Mouse (Mus musculus) erythroblast, embryonic 14.5 days (primary cell): ENCODE results near the gene Tmod2. TPM values are rescaled to one million over a fixed set of nuclear protein-coding genes. Genes with fewer than 3 reads are reported as not detected.

Experiments
- H3K27me3 ChIP-seq: 2 replicates; pipeline ENCODE4 v1.6.1; 2012; ENCODE audit warnings: inconsistent platforms; ENCODE audit not compliant: control insufficient read depth
- H3K36me3 ChIP-seq: 2 replicates; pipeline ENCODE4 v1.6.1; 2012; ENCODE audit warnings: mild to moderate bottlenecking, inconsistent platforms; ENCODE audit not compliant: control insufficient read depth
- H3K4me1 ChIP-seq: 2 replicates; pipeline ENCODE4 v1.6.1; 2012; ENCODE audit warnings: inconsistent platforms; ENCODE audit not compliant: control insufficient read depth
- H3K4me3 ChIP-seq: replicated peaks from 2 replicates; pipeline ENCODE3; 2012; ENCODE audit warnings: moderate library complexity, mild to moderate bottlenecking, inconsistent platforms
- H3K9me3 ChIP-seq: 2 replicates; pipeline ENCODE4 v1.6.1; 2012; ENCODE audit warnings: low read length, inconsistent platforms, mixed read lengths; ENCODE audit not compliant: control insufficient read depth
- GATA1 ChIP-seq: IDR thresholded peaks from 2 replicates; pipeline ENCODE4 v1.6.1; 2012; ENCODE audit warnings: low read length, inconsistent platforms, mixed read lengths
- TAL1 ChIP-seq: IDR thresholded peaks from 3 replicates; pipeline ENCODE4 v1.6.1; 2012; ENCODE audit warnings: low read length, inconsistent platforms, mixed read lengths
- polyA plus RNA-seq: library from polyadenylated mRNA; stranded (reverse); fragments of >175 nt; gene quantifications from 2 replicates; pipeline ENCODE4 v1.2.3, GENCODE M21; 2012

Tmod2 gene
- polyA plus RNA-seq, 1 experiment = not detected

DNA sequence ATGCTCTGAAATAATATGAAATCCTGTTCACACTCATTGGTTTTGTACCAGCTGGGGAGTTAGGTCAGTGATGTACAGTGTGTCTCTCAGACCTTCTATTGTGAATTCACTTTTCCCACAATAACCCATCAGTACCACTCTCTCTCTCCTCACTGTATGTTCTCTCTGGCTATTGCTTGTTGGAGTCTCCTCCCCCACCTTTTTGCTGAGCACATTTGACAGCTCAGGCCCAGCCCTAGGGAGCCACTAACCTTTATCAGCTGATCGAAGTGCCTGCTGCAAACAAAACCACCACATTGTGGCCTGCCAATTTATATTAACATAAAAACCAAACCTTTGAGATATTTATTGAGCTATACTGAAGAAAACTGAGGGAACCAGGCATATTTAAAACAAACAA, 1.6 kb downstream of the Tmod2 start:
- no peak for TF ChIP-seq GATA1
- no peak for TF ChIP-seq TAL1
- H3K27me3 ChIP-seq = peaks cover 38% of the 10 kb centered on the region
- no peaks in the 10 kb centered on the region; the same call in 1 of the 2 replicates for H3K9me3 ChIP-seq

DNA sequence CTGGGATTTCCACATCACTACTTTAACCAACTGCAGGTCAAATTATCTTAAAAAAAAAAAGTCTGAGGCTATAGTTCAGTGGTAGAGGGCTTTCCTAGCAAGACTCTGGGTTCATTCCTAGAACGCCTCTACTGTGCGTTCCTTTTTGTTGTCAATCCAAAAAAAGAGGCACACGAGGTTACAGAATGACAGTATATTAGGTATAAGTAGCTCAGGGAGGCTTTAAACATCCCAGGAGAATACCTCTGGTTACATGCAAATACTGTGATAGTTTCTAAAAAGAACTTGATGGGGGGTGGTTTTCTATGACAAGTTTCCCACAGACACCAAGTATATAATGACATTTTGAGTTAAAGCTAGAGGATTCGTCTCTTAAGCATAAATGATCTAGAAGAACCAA, 3.6 kb downstream of the Tmod2 start:
- TF ChIP-seq GATA1 (no peak), TAL1 (no peak)
- Histone ChIP-seq H3K4me3 (no peak overlapping the region), H3K4me1 (no peaks in the 10 kb centered on the region), H3K9me3 (no peaks in the 10 kb centered on the region; the same call in 1 of the 2 replicates), H3K36me3 (no peaks in the 10 kb centered on the region), H3K27me3 (peaks cover 35% of the 10 kb centered on the region)

More for the DNA sequence above, 1.6 kb downstream of the Tmod2 start:
- H3K4me3 ChIP-seq = no peak overlapping the region
- H3K4me1 ChIP-seq = no peaks in the 10 kb centered on the region
- H3K36me3 ChIP-seq = no peaks in the 10 kb centered on the region

DNA sequence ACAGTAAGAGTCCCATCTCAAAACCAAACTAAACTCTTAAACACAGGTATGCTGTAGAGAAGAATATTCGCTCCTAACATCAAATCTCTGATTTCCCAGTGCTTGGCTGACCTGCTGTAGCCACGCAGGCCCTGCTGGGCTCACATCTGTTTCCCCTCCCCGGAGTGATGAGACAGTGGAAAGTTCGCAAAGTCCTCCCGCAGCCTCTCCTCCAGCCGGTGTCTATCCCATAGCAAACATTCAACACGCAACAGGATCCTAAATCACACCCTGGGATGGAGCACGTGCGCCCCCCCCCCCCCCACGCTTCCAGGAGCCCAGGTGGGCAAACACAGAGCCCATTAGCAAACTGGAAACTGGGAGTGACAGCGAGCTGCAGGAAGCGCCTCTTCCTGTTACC, 9.6 kb downstream of the Tmod2 start:
- no peaks in the 10 kb centered on the region for H3K4me1 ChIP-seq
- H3K9me3 ChIP-seq = no peaks in the 10 kb centered on the region
- TF ChIP-seq TAL1 (no peak), GATA1 (no peak)
- H3K4me3 ChIP-seq = no peak overlapping the region
- H3K36me3 ChIP-seq = no peaks in the 10 kb centered on the region
- no peaks in the 10 kb centered on the region for H3K27me3 ChIP-seq

DNA sequence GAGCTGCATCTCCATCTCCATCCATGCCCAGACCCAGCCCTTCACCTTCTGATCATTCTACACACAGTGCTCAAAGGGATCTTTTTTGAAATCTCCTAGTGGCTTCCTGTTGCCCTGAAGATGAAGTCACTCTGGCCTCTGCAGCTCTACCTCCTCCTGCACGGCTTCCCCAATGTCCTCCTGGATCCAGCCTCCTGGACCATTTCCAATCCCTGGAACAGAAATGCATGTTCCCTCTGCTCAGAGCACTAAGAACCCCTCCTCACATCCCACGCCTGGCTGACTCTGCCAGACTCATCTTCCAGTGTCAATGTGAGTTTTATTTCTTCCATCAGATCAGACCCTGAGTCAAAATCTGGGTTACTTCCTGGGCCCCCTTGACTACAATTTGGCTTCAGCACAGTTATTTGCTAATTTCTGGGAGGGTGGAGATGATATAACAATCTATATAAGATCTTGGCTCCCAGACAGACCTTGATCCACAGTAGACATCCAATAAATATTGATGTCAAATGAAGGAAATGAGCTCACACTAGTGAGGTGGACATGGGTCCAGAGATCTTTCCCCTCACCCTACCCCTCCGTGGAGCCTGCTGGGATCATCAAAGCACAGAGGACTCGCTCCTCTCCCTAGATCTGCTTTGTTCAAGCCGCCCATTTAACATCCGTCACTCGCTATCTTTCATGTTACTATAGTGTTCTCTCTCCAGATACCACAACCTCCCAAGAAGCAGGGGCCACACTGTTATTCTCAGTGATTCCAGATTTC, 10.8 kb downstream of the Tmod2 start:
- no peak for TF ChIP-seq GATA1
- TF ChIP-seq TAL1 = no peak
- H3K36me3 ChIP-seq = no peaks in the 10 kb centered on the region
- H3K4me1 ChIP-seq = no peaks in the 10 kb centered on the region
- no peaks in the 10 kb centered on the region for H3K9me3 ChIP-seq
- no peaks in the 10 kb centered on the region for H3K27me3 ChIP-seq
- no peak overlapping the region for H3K4me3 ChIP-seq

DNA sequence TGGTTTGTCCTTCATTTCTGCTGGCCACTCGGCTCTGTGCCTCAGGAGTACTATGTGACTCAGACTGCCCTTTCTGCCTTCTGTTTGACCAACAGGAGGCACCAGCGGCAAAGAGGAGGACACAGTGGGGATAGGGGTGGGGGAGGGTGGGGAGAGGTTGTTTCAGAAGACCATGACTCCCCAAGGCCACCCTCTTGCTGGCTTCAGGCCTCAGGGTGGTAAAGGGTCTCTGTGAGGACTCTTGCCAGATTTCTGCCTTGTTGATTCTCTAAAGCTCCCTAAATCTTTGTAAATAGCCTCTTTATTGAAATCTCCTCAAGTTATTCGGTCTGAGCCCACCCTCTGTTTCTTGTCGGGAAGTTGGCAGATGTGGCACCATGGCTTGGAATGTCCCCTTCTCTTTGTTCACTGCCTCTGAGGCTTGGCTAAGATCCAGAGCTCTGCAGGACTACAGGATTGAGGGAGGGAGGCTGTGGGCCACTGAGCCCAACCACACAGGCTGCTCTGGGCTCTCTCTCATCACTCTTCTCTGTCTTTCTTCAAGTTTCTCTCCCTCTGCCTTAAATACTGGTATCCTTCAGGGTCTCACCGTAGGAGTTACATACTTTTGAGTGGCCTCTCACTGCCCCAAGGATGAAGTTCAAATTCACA, 11.8 kb downstream of the Tmod2 start:
- H3K4me1 ChIP-seq = no peaks in the 10 kb centered on the region
- no peaks in the 10 kb centered on the region for H3K9me3 ChIP-seq
- H3K36me3 ChIP-seq = no peaks in the 10 kb centered on the region
- no peak overlapping the region for H3K4me3 ChIP-seq
- no peaks in the 10 kb centered on the region for H3K27me3 ChIP-seq
- no peak for TF ChIP-seq GATA1
- no peak for TF ChIP-seq TAL1

DNA sequence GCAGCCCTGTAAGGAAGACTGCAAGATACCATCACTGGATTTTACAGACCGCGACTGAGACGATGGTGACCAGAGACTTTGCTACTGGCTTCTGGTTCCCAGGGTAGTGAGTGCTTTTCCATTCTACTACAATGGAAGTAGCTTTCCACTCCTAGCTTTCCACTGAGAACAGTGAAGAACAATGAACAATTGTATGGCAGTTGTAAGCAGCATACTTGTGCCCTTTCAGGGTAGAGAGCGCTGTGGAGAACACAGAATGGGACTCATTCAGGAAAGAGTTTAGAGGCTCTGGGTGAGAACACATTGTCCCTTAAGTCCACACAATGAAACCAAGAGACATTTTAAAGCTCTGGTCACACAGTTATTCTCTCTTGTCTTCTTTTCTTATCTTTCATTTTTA, 13.5 kb downstream of the Tmod2 start:
- no peak overlapping the region for H3K4me3 ChIP-seq
- TF ChIP-seq GATA1 (no peak), TAL1 (no peak)
- no peaks in the 10 kb centered on the region for H3K4me1 ChIP-seq
- no peaks in the 10 kb centered on the region for H3K36me3 ChIP-seq
- no peaks in the 10 kb centered on the region for H3K9me3 ChIP-seq
- no peaks in the 10 kb centered on the region for H3K27me3 ChIP-seq

DNA sequence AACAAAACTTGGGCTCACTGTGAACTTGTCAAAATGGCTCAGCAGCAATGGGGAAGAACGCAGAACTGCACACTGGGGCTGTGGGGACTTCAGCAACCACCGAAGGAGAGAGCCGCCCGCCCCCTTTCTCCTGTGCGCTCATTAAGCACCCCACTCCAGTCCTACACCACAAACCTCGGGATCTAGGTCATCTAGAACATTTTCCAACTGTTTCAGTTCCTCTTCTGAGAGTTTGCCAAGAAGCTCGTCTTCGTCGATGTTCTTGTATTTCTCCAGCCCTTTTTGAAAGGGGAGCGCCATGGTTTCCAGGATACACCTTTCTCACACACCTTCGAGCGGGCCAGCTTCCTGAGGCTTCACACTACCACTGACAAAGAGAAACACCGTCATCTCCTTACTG, 14.1 kb downstream of the Tmod2 start:
- Histone ChIP-seq H3K36me3 (no peaks in the 10 kb centered on the region), H3K4me3 (no peak overlapping the region), H3K4me1 (no peaks in the 10 kb centered on the region), H3K9me3 (no peaks in the 10 kb centered on the region), H3K27me3 (no peaks in the 10 kb centered on the region)
- TF ChIP-seq TAL1 (no peak), GATA1 (no peak)

DNA sequence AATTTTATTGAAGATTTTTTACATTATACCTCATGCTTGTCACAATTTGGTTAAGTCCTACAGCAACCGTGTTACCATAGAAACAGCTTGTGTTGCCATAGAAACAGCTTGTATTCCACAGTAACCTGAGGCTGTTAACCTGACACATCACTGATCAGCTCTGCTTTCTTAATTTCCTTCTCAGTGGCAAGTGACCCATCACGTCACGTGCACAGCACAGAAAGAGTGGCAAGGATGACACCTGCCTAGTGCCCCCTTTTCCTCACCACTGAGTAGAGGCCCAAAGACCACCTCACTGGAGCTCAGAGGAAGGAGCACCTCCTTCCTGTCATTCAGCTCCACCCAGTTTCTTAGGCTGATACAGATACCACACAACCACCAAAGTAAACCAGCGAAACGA, 17.6 kb downstream of the Tmod2 start:
- H3K4me3 ChIP-seq = no peak overlapping the region
- H3K27me3 ChIP-seq = no peaks in the 10 kb centered on the region
- H3K9me3 ChIP-seq = no peaks in the 10 kb centered on the region; the same call in 1 of the 2 replicates
- no peaks in the 10 kb centered on the region for H3K36me3 ChIP-seq
- H3K4me1 ChIP-seq = no peaks in the 10 kb centered on the region
- TF ChIP-seq GATA1 = no peak
- no peak for TF ChIP-seq TAL1
